Mouse (Mus musculus) heart, adult 11 months (tissue): ENCODE results near the gene Fig4.
A peak's percentile ranks its signal among the peaks of the same experiment; 100 is the strongest.

Experiments
- DNase-seq: peaks from one replicate; pipeline ENCODE4 v3.0.0; 2022

Gene Fig4

GRCm38 (mm10) chr10:41302689-41303431 lies at the start of gene Fig4:
TSS of gene Fig4 (minus strand) at chr10:41303260.
- DNase-seq: peak; percentile 98

- DNase-seq: peak; percentile 48
These were observed 38.3 kb upstream of the Fig4 start for GRCm38 (mm10) chr10:41341346-41341745.

- peak; percentile 61 for DNase-seq
These were observed 29.5 kb upstream of the Fig4 start for GRCm38 (mm10) chr10:41332533-41333043.

- DNase-seq: peak; percentile 29
These were observed 12.8 kb upstream of the Fig4 start for GRCm38 (mm10) chr10:41315866-41316265.

GRCm38 (mm10) chr10:41308205-41308604 lies 5.1 kb upstream of the Fig4 start:
- DNase-seq: no peak

- peak; percentile 91 for DNase-seq
These were observed 1.9 kb upstream of the Fig4 start for GRCm38 (mm10) chr10:41304961-41305455.

GRCm38 (mm10) chr10:41303639-41304444 lies 782 bp upstream of the Fig4 start, which contains the start of gene Ak9:
TSS of gene Ak9 (plus strand) at chr10:41303980.
- peak; percentile 98 for DNase-seq

GRCm38 (mm10) chr10:41300161-41300560 lies 2.9 kb downstream of the Fig4 start:
- DNase-seq: no peak

- peak; percentile 91 for DNase-seq
These were observed 7.9 kb downstream of the Fig4 start for GRCm38 (mm10) chr10:41295145-41295544.

- no peak for DNase-seq
These were observed 8.3 kb downstream of the Fig4 start for GRCm38 (mm10) chr10:41294734-41295133.

- DNase-seq: peak; percentile 94
These were observed 10.0 kb downstream of the Fig4 start for GRCm38 (mm10) chr10:41293019-41293418.

GRCm38 (mm10) chr10:41291021-41291420 lies 12.0 kb downstream of the Fig4 start:
- peak; percentile 29 for DNase-seq

- DNase-seq: peak; percentile 96
These were observed 14.2 kb downstream of the Fig4 start for GRCm38 (mm10) chr10:41288771-41289415.

- no peak for DNase-seq
These were observed 15.0 kb downstream of the Fig4 start for GRCm38 (mm10) chr10:41288074-41288473.

- DNase-seq: peak; percentile 27
These were observed 15.4 kb downstream of the Fig4 start for GRCm38 (mm10) chr10:41287618-41288017.

GRCm38 (mm10) chr10:41282086-41282485 lies 21.0 kb downstream of the Fig4 start:
- peak; percentile 29 for DNase-seq

GRCm38 (mm10) chr10:41280796-41281195 lies 22.3 kb downstream of the Fig4 start:
- DNase-seq: peak; percentile 22

GRCm38 (mm10) chr10:41280177-41280576 lies 22.9 kb downstream of the Fig4 start:
- peak; percentile 74 for DNase-seq

GRCm38 (mm10) chr10:41278808-41279207 lies 24.3 kb downstream of the Fig4 start:
- DNase-seq: peak; percentile 22

- DNase-seq: no peak
These were observed 28.2 kb downstream of the Fig4 start for GRCm38 (mm10) chr10:41274871-41275270.

GRCm38 (mm10) chr10:41271860-41272259 lies 31.2 kb downstream of the Fig4 start:
- no peak for DNase-seq

- no peak for DNase-seq
These were observed 41.2 kb downstream of the Fig4 start for GRCm38 (mm10) chr10:41261889-41262288.

- DNase-seq: peak; percentile 21
These were observed 41.8 kb downstream of the Fig4 start for GRCm38 (mm10) chr10:41261218-41261617.
